Mouse (Mus musculus): ENCODE results near the gene Prm3. TPM values are rescaled to one million over a fixed set of nuclear protein-coding genes. Genes with fewer than 3 reads are reported as not detected.

Gene Prm3
- not detected for polyA plus RNA-seq (2012; fragmentation: generic; extraction: Trizol)

DNA sequence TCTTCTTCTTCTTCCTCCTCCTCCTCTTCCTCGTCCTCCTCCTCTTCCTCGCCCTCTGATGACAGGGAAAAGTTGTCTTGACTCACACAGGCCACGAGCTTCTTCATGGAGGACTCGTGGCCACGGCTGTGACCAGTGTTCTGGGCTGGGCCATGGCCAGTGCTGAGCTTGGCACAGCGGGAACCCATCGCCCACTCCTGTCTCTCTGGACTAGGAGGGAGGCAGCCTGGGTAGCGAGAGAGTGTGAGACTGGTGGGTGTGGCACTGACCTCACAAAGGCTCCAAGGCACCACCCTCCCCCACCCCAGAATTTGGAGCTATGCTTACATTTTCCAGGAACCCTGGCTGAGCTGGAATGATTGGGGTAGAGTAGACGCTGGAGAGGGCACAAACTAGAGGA lies at the start of gene Prm3:
TSS of gene Prm3 (minus strand) at position 213 of the 400 bp plus-strand sequence.

DNA sequence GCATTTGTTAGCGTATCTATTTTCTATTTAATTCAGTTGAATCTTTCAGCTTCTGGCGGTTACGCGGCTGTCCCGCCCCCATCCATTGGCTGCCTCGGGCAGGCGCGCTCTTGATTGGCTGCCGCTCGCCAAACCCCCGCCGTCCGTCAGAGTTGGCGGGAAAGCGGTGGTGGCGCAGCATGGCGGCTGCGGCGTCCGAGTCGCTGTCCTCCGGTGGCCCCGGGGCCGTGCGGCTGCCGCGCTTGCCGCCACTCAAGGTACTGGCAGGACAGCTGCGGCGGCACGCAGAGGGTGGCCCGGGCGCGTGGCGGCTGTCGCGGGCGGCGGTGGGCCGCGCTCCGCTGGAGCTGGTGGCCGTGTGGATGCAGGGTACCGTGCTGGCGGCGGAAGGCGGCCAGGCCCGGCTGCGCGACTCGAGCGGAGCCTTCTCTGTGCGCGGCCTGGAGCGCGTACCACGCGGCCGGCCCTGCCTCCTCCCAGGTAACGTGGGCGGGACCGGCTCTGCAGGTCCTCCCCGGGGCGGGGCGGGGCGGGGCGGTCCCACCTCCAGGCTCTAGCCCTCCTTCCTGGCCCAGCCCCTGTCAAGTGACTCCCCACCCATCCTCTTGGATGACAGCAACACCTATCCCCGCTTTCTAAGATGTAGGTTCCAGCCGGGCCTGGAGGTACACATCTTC lies 44.3 kb upstream of the Prm3 start, which contains the start of gene Rmi2:
TSS of gene Rmi2 (plus strand) at position 149 of the 677 bp plus-strand sequence.

GRCm38 (mm10) chr16:10812865-10813371 lies 22.2 kb upstream of the Prm3 start, which contains the start of gene Gm11172:
TSS of gene Gm11172 (plus strand) at chr16:10812915.

GRCm38 (mm10) chr16:10805789-10806527 lies 15.2 kb upstream of the Prm3 start, which contains the start of gene Prm1:
TSS of gene Prm1 (minus strand) at chr16:10805839.

GRCm38 (mm10) chr16:10796034-10796433 lies 5.3 kb upstream of the Prm3 start, which contains the start of gene Prm2:
TSS of gene Prm2 (minus strand) at chr16:10796134.

GRCm38 (mm10) chr16:10788271-10788670 lies 2.4 kb downstream of the Prm3 start, which contains the start of gene Tnp2:
TSS of gene Tnp2 (minus strand) at chr16:10788660.

GRCm38 (mm10) chr16:10785371-10786231 lies 5.1 kb downstream of the Prm3 start, which contains the start of gene Socs1:
TSS of gene Socs1 (minus strand) at chr16:10785536.

Other genes with a start within 250 kb of the Prm3 start
- gene Dexi, start 247.9 kb downstream of the Prm3 start, polyA plus RNA-seq (2012; fragmentation: generic; extraction: Trizol), result 10 to 100 TPM; 14.9 to 43.5 TPM
- 10 to 100 TPM in 1 of 2 experiments, 1 to 10 TPM in 1; 3.3 to 11.1 TPM for gene Clec16a, start 245.6 kb downstream of the Prm3 start, polyA plus RNA-seq (2012; fragmentation: generic; extraction: Trizol)
- gene Socs1, start 5.4 kb downstream of the Prm3 start, polyA plus RNA-seq (2012; fragmentation: generic; extraction: Trizol), result 1 to 10 TPM; 7.2 to 7.5 TPM
- gene Tnp2, start 2.3 kb downstream of the Prm3 start, polyA plus RNA-seq (2012; fragmentation: generic; extraction: Trizol), result not detected
- gene Prm2, start 5.2 kb upstream of the Prm3 start, polyA plus RNA-seq (2012; fragmentation: generic; extraction: Trizol), result not detected
- not detected for gene Prm1, start 14.9 kb upstream of the Prm3 start, polyA plus RNA-seq (2012; fragmentation: generic; extraction: Trizol)
- gene Gm11172, start 22.0 kb upstream of the Prm3 start, polyA plus RNA-seq (2012; fragmentation: generic; extraction: Trizol), result not detected
- 1 to 10 TPM; 2.4 to 7.2 TPM for gene Rmi2, start 44.1 kb upstream of the Prm3 start, polyA plus RNA-seq (2012; fragmentation: generic; extraction: Trizol)